Mouse (Mus musculus) embryonic fibroblast, embryonic 13.5 days (primary cell): ENCODE results near the gene Gm5134. TPM values are rescaled to one million over a fixed set of nuclear protein-coding genes. Genes with fewer than 3 reads are reported as not detected.

Source experiments
- H3K27ac ChIP-seq: 2 replicates; pipeline ENCODE4 v1.5.1; 2012; ENCODE audit warnings: low read length, control low read depth, inconsistent platforms; ENCODE audit not compliant: insufficient read depth
- H3K4me1 ChIP-seq: 2 replicates; pipeline ENCODE4 v1.6.1; 2011; ENCODE audit warnings: low read length; ENCODE audit not compliant: control insufficient read depth, insufficient read depth
- H3K4me3 ChIP-seq: 2 replicates; pipeline ENCODE4 v1.5.1; 2011; ENCODE audit warnings: mild to moderate bottlenecking, control low read depth, low read length; ENCODE audit not compliant: insufficient read depth
- CTCF ChIP-seq: IDR thresholded peaks from 2 replicates; pipeline ENCODE4 v1.5.1; 2011; ENCODE audit warnings: mild to moderate bottlenecking, control low read depth, low read length, moderate library complexity, borderline replicate concordance; ENCODE audit not compliant: insufficient read depth
- POLR2A ChIP-seq: IDR thresholded peaks from 2 replicates; pipeline ENCODE4 v1.6.1; 2011; ENCODE audit warnings: low read depth, mild to moderate bottlenecking, control low read depth, low read length, moderate library complexity
- polyA plus RNA-seq: library from polyadenylated mRNA; stranded (reverse); fragments of >200 nt; gene quantifications from 2 replicates; pipeline ENCODE4 v1.2.4, GENCODE M21; 2011; ENCODE audit warnings: low read depth; ENCODE audit not compliant: missing spikeins, insufficient read length

Gene Gm5134
- polyA plus RNA-seq, 1 experiment, result not detected

GRCm38 (mm10) chr10:76012922-76013321 is 58.6 kb downstream of the Gm5134 start:
- H3K4me1 ChIP-seq, result no peaks in the 10 kb centered on the region
- H3K4me3 ChIP-seq, result no peak overlapping the region
- no peak overlapping the region for H3K27ac ChIP-seq
- TF ChIP-seq POLR2A, result no peak
- no peak for TF ChIP-seq CTCF

GRCm38 (mm10) chr10:76016886-76017285 is 62.6 kb downstream of the Gm5134 start:
- Histone ChIP-seq H3K4me3 (no peak overlapping the region), H3K27ac (no peak overlapping the region), H3K4me1 (no peaks in the 10 kb centered on the region)
- TF ChIP-seq POLR2A (no peak), CTCF (no peak)

GRCm38 (mm10) chr10:76021728-76022127 is 67.4 kb downstream of the Gm5134 start:
- H3K27ac ChIP-seq, result no peak overlapping the region
- no peak for TF ChIP-seq CTCF
- no peak for TF ChIP-seq POLR2A
- H3K4me3 ChIP-seq, result no peak overlapping the region
- H3K4me1 ChIP-seq, result no peaks in the 10 kb centered on the region

GRCm38 (mm10) chr10:76023921-76024320 is 69.6 kb downstream of the Gm5134 start:
- H3K4me3 ChIP-seq, result no peak overlapping the region
- no peak for TF ChIP-seq POLR2A
- TF ChIP-seq CTCF, result no peak
- no peaks in the 10 kb centered on the region for H3K4me1 ChIP-seq
- H3K27ac ChIP-seq, result no peak overlapping the region

GRCm38 (mm10) chr10:76025470-76026190 is 71.3 kb downstream of the Gm5134 start:
- no peak for TF ChIP-seq POLR2A
- TF ChIP-seq CTCF, result no peak
- Histone ChIP-seq H3K4me1 (no peaks in the 10 kb centered on the region), H3K27ac (no peak overlapping the region), H3K4me3 (no peak overlapping the region)

GRCm38 (mm10) chr10:76027127-76028015 is 73.1 kb downstream of the Gm5134 start:
- Histone ChIP-seq H3K4me3 (no peak overlapping the region), H3K4me1 (no peaks in the 10 kb centered on the region), H3K27ac (no peak overlapping the region)
- TF ChIP-seq POLR2A, result no peak
- TF ChIP-seq CTCF, result no peak

GRCm38 (mm10) chr10:76028016-76028366 is 73.7 kb downstream of the Gm5134 start:
- TF ChIP-seq POLR2A (no peak), CTCF (no peak)
- no peak overlapping the region for H3K27ac ChIP-seq
- H3K4me3 ChIP-seq, result no peak overlapping the region
- H3K4me1 ChIP-seq, result no peaks in the 10 kb centered on the region

GRCm38 (mm10) chr10:76028396-76028795 is 74.1 kb downstream of the Gm5134 start:
- TF ChIP-seq POLR2A (no peak), CTCF (no peak)
- Histone ChIP-seq H3K27ac (no peak overlapping the region), H3K4me3 (no peak overlapping the region), H3K4me1 (no peaks in the 10 kb centered on the region)

- H3K4me1 ChIP-seq, result peaks cover 2% of the 10 kb centered on the region
- no peak for TF ChIP-seq CTCF
- no peak for TF ChIP-seq POLR2A
- no peak overlapping the region for H3K27ac ChIP-seq
- no peak overlapping the region for H3K4me3 ChIP-seq
Observed at GRCm38 (mm10) chr10:76029276-76029675, 75.0 kb downstream of the Gm5134 start.

- no peak overlapping the region for H3K27ac ChIP-seq
- peaks cover 3% of the 10 kb centered on the region for H3K4me1 ChIP-seq
- TF ChIP-seq CTCF (no peak), POLR2A (no peak)
- H3K4me3 ChIP-seq, result no peak overlapping the region
Observed at GRCm38 (mm10) chr10:76030496-76030895, 76.2 kb downstream of the Gm5134 start.
